Mouse (Mus musculus): ENCODE data around the gene Kansl1. TPM values are rescaled to one million over a fixed set of nuclear protein-coding genes. Genes with fewer than 3 reads are reported as not detected.
A peak's percentile ranks its signal among the peaks of the same experiment; 100 is the strongest.

The Kansl1 gene
- polyA plus RNA-seq, 1 experiment = 37.9 TPM

DNA sequence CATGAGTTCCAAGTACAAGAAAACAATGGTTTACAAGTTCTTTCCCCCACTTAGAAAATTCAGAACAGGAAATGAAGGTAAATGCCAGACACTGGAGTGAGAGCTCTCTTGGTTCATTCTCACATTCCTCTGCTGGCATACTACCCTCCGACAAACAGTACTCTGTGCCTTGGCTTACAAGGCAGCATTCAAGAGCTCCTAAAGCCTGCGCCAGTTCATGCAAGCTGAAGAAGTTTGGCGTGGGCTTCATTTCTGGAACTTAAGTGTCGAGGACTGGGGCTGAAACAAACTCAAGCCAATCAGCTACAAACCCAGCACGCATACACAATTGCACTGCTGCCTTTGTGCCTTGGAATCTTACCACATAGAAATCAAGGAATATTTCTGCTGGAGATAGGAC lies 136.6 kb downstream of the Kansl1 start:
- no peak overlapping the region for H3K27ac ChIP-seq (ENCODE audit: insufficient read depth, low read depth, low read length)
- TF ChIP-seq POLR2A (IDR thresholded peaks at IDR 0.05; ENCODE audit: borderline replicate concordance, low read depth, low read length) (no peak), CTCF (IDR thresholded peaks at IDR 0.05; ENCODE audit: low read depth, low read length) (no peak)
- H3K4me1 ChIP-seq (ENCODE audit: control insufficient read depth, insufficient read depth, low read length) = no peaks in the 10 kb centered on the region
- H3K4me3 ChIP-seq (ENCODE audit: insufficient read depth, low read length) = no peak overlapping the region

DNA sequence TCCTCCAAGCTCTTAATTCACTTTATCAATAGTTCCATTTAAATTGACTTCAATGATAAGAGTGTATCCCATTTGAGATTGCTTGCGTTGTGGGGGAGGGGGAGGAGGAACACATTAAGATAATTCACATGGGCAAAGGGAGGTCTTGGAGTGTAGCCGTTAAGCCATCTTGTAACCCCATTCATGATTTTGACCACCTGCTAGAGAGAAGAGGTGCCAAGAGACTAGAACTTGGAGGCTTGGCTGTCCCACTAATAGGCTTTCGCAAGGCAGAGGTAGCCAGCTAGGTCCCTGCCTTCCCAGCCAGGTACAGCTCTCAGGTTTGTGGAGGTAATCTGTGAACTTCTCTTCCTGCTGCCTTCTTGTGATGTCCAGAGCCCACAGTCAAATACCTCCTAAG lies 137.5 kb downstream of the Kansl1 start:
- Histone ChIP-seq H3K4me3 (ENCODE audit: insufficient read depth, low read length) (no peak overlapping the region), H3K27ac (ENCODE audit: insufficient read depth, low read depth, low read length) (no peak overlapping the region), H3K4me1 (ENCODE audit: control insufficient read depth, insufficient read depth, low read length) (no peaks in the 10 kb centered on the region)
- TF ChIP-seq CTCF (IDR thresholded peaks at IDR 0.05; ENCODE audit: low read depth, low read length) (no peak), POLR2A (IDR thresholded peaks at IDR 0.05; ENCODE audit: borderline replicate concordance, low read depth, low read length) (no peak)

DNA sequence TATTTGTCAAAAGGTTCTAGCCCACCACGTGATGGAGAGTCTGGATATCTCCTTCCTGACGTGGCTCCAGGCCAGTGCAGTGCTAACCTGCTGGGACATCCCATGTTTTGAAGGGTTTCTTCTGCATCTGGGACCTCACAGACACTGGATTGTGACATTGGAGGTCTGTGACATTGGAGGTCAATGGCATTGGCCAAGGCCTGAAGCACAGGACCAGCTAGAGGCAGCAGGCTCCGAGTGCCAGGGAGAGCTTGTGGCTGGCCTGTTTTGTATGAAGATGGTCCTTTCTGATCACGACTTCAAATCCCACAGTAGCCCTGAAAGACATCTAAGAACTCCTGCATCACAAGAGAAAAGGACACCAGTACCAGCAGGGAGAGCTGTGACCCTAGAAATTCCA lies 138.5 kb downstream of the Kansl1 start:
- Histone ChIP-seq H3K27ac (ENCODE audit: insufficient read depth, low read depth, low read length) (no peak overlapping the region), H3K4me1 (ENCODE audit: control insufficient read depth, insufficient read depth, low read length) (no peaks in the 10 kb centered on the region), H3K4me3 (ENCODE audit: insufficient read depth, low read length) (no peak overlapping the region)
- no peak for TF ChIP-seq CTCF (IDR thresholded peaks at IDR 0.05; ENCODE audit: low read depth, low read length)
- TF ChIP-seq POLR2A (IDR thresholded peaks at IDR 0.05; ENCODE audit: borderline replicate concordance, low read depth, low read length) = no peak

DNA sequence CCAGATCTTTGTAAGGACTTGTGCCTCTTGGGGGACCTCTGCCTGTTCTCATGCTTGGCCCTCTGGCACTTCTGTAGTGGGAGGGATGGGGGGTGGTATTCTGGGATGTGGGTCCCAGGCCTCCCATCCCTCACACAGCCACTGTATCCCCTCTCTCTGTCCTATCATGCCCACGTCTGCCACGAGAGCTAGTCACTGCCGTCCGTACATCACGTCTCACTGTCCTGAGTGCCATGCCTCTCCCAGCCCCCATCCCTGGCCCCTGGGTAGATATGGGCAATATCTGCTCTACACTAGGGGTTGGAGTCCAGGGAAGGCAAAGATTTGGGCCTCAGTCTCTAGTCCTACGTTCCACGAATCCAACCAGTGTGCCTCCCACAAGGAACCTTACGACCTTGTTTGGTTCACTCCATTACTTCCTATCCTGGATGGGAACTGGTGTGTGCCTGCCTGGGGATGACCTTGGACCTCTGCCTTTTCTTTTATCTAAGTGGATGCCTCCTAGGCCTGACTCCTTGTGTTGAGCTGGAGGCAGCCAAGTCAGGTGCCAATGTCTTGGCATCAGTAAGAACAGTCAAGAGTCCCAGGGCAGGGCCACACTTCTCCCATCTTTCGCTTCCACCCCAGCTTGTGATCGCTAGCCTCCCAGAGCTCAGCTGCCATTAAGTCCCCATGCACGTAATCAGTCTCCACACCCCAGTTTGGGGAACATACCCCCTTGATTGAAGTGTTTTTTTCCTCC lies 139.3 kb downstream of the Kansl1 start:
- TF ChIP-seq POLR2A (IDR thresholded peaks at IDR 0.05; ENCODE audit: borderline replicate concordance, low read depth, low read length) = no peak
- TF ChIP-seq CTCF (IDR thresholded peaks at IDR 0.05; ENCODE audit: low read depth, low read length) = no peak
- H3K27ac ChIP-seq (ENCODE audit: insufficient read depth, low read depth, low read length) = no peak overlapping the region

DNA sequence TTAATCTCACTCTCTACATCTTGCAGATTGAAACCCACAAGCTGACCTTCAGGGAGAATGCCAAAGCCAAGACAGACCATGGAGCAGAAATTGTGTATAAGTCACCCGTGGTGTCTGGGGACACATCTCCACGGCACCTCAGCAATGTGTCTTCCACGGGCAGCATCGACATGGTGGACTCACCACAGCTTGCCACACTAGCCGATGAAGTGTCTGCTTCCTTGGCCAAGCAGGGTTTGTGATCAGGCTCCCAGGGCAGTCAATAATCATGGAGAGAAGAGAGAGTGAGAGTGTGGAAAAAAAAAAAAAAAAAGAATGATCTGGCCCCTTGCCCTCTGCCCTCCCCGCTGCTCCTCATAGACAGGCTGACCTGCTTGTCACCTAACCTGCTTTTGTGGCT lies 140.7 kb downstream of the Kansl1 start:
- TF ChIP-seq POLR2A (IDR thresholded peaks at IDR 0.05; ENCODE audit: borderline replicate concordance, low read depth, low read length) (no peak), CTCF (IDR thresholded peaks at IDR 0.05; ENCODE audit: low read depth, low read length) (no peak)
- Histone ChIP-seq H3K4me1 (ENCODE audit: control insufficient read depth, insufficient read depth, low read length) (no peaks in the 10 kb centered on the region), H3K4me3 (ENCODE audit: insufficient read depth, low read length) (no peak overlapping the region), H3K27ac (ENCODE audit: insufficient read depth, low read depth, low read length) (no peak overlapping the region)

More for the DNA sequence above, 139.3 kb downstream of the Kansl1 start:
- no peaks in the 10 kb centered on the region for H3K4me1 ChIP-seq (ENCODE audit: control insufficient read depth, insufficient read depth, low read length)
- H3K4me3 ChIP-seq (ENCODE audit: insufficient read depth, low read length) = no peak overlapping the region

DNA sequence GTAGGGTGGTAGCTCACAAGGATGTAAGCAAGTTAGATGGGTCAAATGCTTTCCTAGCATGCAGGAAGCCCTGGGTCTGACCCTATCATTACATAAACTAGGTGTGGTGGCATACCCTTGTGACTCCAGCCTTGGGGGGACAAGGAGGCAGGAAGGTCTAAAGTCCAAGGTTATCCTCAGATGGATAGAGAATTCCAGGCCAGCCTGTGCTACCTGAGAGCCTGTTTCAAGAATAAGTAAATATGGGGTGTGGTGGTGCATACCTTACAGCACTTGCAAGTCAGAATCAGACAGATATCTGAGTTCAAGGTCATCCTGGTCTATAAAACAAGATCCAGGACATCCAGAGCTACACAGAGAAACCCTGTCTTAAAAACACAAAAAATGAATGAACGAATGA lies 141.2 kb downstream of the Kansl1 start:
- TF ChIP-seq CTCF (IDR thresholded peaks at IDR 0.05; ENCODE audit: low read depth, low read length) (no peak), POLR2A (IDR thresholded peaks at IDR 0.05; ENCODE audit: borderline replicate concordance, low read depth, low read length) (no peak)
- Histone ChIP-seq H3K4me1 (ENCODE audit: control insufficient read depth, insufficient read depth, low read length) (no peaks in the 10 kb centered on the region), H3K27ac (ENCODE audit: insufficient read depth, low read depth, low read length) (no peak overlapping the region), H3K4me3 (ENCODE audit: insufficient read depth, low read length) (no peak overlapping the region)

DNA sequence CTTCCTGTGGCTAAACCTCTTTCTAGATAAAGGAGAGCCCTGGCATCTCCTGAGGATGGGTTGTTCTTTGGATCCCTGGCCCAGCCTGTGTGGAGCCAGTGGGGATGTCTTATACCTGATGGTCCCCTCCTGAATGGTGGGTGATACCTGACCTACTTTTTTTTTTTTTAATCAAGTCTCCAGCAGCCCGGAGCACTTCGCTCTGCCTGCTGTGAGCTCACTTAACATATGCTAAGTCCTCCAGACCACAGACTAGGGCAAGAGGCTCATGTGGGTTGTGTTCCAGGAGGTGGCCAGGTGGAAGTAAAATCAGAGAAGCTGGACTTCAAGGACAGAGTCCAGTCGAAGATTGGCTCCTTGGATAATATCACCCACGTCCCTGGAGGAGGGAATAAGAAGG lies 146.5 kb downstream of the Kansl1 start:
- H3K4me1 ChIP-seq (ENCODE audit: control insufficient read depth, insufficient read depth, low read length) = peaks cover 15% of the 10 kb centered on the region
- no peak overlapping the region for H3K27ac ChIP-seq (ENCODE audit: insufficient read depth, low read depth, low read length)
- no peak overlapping the region for H3K4me3 ChIP-seq (ENCODE audit: insufficient read depth, low read length)
- TF ChIP-seq POLR2A (IDR thresholded peaks at IDR 0.05; ENCODE audit: borderline replicate concordance, low read depth, low read length) = no peak
- no peak for TF ChIP-seq CTCF (IDR thresholded peaks at IDR 0.05; ENCODE audit: low read depth, low read length)

DNA sequence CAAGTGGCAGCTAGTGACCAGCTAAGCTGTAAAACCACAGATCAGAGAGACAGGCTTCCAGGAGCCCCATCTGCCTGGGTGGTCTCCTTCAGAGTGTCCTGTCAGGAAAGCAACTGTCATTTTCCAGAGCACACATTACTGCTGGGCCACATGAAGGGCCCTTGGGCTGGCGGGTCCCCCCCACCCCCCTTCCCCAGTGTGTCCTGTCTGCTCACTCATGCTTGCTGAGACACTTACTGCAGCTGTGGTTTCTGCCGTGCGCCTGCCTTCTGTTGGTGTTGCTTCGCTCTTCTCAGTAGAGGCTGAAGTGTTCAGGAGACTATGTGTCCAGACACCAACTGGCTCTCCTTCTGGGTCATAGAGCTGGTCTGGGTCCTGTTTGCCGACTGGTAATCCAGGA lies 148.2 kb downstream of the Kansl1 start:
- no peak for TF ChIP-seq CTCF (IDR thresholded peaks at IDR 0.05; ENCODE audit: low read depth, low read length)
- TF ChIP-seq POLR2A (IDR thresholded peaks at IDR 0.05; ENCODE audit: borderline replicate concordance, low read depth, low read length) = no peak
- H3K27ac ChIP-seq (ENCODE audit: insufficient read depth, low read depth, low read length) = no peak overlapping the region
- H3K4me1 ChIP-seq (ENCODE audit: control insufficient read depth, insufficient read depth, low read length) = peaks cover 21% of the 10 kb centered on the region
- no peak overlapping the region for H3K4me3 ChIP-seq (ENCODE audit: insufficient read depth, low read length)

DNA sequence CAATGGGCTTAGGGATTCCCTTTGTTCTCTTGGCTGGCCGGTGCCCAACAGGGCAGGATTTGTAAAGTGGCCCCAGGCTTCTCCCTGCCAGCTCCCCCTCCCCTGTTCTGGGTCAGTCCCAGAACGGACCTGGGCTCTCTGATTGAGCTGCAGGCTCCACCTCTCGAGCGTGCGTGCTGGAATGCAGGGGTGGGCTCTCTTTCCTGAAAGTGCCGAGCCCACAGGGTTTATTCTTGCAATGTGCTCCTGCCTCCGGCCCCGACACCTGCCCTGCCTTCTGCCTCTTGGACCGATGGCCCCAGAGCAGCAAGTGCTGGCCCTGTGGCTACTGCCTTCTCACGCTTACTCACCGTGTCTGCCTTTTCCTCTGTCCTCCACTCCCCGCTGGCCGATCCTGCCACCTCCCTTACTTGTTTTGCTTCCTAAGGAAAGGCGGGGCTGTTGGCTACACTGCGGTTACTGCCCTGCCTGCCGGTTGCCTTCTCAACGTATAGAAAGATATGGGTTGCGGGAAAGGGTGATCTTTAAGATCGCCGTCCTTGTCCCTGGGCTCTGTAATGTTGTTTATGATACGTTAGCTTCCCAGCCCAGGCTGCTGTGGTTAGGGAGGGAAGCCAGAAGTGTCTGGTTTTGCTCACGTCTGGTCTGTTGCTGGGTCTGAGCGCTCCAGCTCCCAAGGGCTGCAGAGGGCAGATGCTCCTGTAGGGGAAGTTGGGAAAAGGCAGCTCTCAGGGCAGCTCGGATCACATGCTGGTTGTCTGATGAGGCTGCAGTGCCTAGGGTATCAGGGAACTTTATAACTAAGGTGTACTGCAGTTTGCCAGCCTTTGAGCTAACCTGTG lies 149.5 kb downstream of the Kansl1 start:
- TF ChIP-seq POLR2A (IDR thresholded peaks at IDR 0.05; ENCODE audit: borderline replicate concordance, low read depth, low read length) (no peak), CTCF (IDR thresholded peaks at IDR 0.05; ENCODE audit: low read depth, low read length) (no peak)
- peaks cover 21% of the 10 kb centered on the region for H3K4me1 ChIP-seq (ENCODE audit: control insufficient read depth, insufficient read depth, low read length)
- peak overlapping the region; percentile 55 for H3K4me3 ChIP-seq (ENCODE audit: insufficient read depth, low read length)
- peak overlapping the region; percentile 27 for H3K27ac ChIP-seq (ENCODE audit: insufficient read depth, low read depth, low read length)

DNA sequence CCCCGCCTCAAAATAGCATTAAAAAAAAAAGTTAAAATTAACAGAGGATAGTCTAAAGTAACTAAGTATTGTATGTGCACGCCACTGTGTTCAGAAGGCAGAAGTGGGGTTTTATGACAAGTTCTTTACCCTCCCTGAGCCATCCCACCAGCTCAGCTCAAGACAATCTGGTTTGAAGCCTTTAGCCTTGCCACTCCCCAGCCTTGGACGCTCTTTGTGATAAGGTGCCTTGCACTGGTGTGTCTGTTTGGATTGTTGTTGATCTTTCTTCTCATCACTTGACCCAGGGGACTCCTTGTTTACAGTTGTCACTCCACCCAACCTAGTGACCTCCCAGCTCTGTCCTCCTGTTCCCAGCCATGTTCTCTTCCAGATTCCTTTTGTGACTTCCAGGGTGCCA lies 151.0 kb downstream of the Kansl1 start:
- Histone ChIP-seq H3K4me1 (ENCODE audit: control insufficient read depth, insufficient read depth, low read length) (peaks cover 21% of the 10 kb centered on the region), H3K4me3 (ENCODE audit: insufficient read depth, low read length) (no peak overlapping the region), H3K27ac (ENCODE audit: insufficient read depth, low read depth, low read length) (no peak overlapping the region)
- no peak for TF ChIP-seq CTCF (IDR thresholded peaks at IDR 0.05; ENCODE audit: low read depth, low read length)
- no peak for TF ChIP-seq POLR2A (IDR thresholded peaks at IDR 0.05; ENCODE audit: borderline replicate concordance, low read depth, low read length)

Measured in bone marrow macrophage, adult 2 months (primary cell).